21 mouse cellular contexts compared by ENCODE assay signal in the genomic region with DNA sequence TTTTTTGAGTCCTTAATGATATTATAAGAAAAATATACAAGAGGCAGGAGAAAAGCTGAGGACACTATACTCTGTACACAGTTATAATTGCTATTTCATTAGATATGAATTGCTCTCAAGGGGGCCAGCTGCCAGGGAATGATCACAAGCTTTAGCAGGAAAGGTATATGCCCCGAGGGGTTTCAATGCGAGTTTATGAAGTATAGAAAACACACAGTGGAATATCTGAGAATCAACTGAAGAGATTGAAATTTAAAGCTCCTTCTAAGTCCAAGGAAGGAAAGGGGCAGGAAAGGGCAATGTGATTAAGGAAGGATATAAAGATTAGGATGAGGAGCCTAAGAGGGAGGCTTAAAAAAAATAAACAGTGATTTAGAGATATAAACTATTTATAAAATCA.
A peak's percentile ranks its signal among the peaks of the same experiment; 100 is the strongest.
DNase-seq lines count a peak whose midpoint lies in the region; ATAC-seq lines count a peak whose summit lies in the region.
"Had no signal": no experiment of that assay in that cellular context is flagged by ENCODE, and none has a peak within 500 bp of the region (broad histone marks: within the 10 kb centered on the region; RNA-seq: fewer than 3 reads in every experiment).

No protein-coding gene starts in this region.

- no peaks in the 10 kb centered on the region; the same call in 1 of the 2 replicates for H3K36me3 ChIP-seq in embryonic facial prominence, embryonic 11.5 days (replicated peaks; ENCODE audit: control insufficient read depth, insufficient read depth, low read depth, low read length)
- H3K36me3 ChIP-seq in embryonic facial prominence, embryonic 10.5 days (replicated peaks) = no peaks in the 10 kb centered on the region
- no peaks in the 10 kb centered on the region for H3K36me3 ChIP-seq in limb, embryonic 11.5 days (ENCODE audit: control insufficient read depth, insufficient read depth, low read length)
- no peaks in the 10 kb centered on the region for H3K36me3 ChIP-seq in limb, embryonic 10.5 days
- H3K36me3 ChIP-seq in midbrain, embryonic 14.5 days (ENCODE audit: control insufficient read depth, insufficient read depth, low read length) = no peaks in the 10 kb centered on the region
- H3K36me3 ChIP-seq in midbrain, embryonic 16.5 days (ENCODE audit: control insufficient read depth, insufficient read depth, low read length) = no peaks in the 10 kb centered on the region
- no peaks in the 10 kb centered on the region for H3K36me3 ChIP-seq in embryonic facial prominence, embryonic 14.5 days (ENCODE audit: control insufficient read depth, insufficient read depth, low read length)
- H3K36me3 ChIP-seq: embryonic facial prominence, embryonic 13.5 days; forebrain, embryonic 15.5 days had no signal

- ATAC-seq in embryonic facial prominence, embryonic 11.5 days (replicated peaks; ENCODE audit: insufficient number of reproducible peaks, low FRiP score, low TSS enrichment, low read depth) = no peak
- ATAC-seq in limb, embryonic 11.5 days (ENCODE audit: insufficient number of reproducible peaks, low FRiP score, low TSS enrichment, low read depth) = no peak
- no peak for ATAC-seq in midbrain, embryonic 14.5 days (ENCODE audit: low FRiP score, low TSS enrichment)
- no peak for ATAC-seq in midbrain, embryonic 16.5 days
- ATAC-seq in embryonic facial prominence, embryonic 14.5 days (ENCODE audit: low read depth) = no peak
- ATAC-seq: forebrain, embryonic 13.5 days; forebrain, embryonic 15.5 days; forebrain, postnatal 0 days had no signal

- no peak overlapping the region for H3K27ac ChIP-seq in embryonic facial prominence, embryonic 11.5 days (replicated peaks; ENCODE audit: low read depth, low read length)
- no peak overlapping the region for H3K27ac ChIP-seq in embryonic facial prominence, embryonic 10.5 days (replicated peaks)
- 0 out of 2 replicates have a peak overlapping the region, but pooled peaks have one; percentile 21 for H3K27ac ChIP-seq in limb, embryonic 11.5 days (replicated peaks; ENCODE audit: low read depth, low read length)
- H3K27ac ChIP-seq in limb, embryonic 10.5 days = no peak overlapping the region
- no peak overlapping the region for H3K27ac ChIP-seq in midbrain, embryonic 14.5 days (replicated peaks; ENCODE audit: low read depth, low read length)
- H3K27ac ChIP-seq in midbrain, embryonic 16.5 days (ENCODE audit: low read length) = no peak overlapping the region
- H3K27ac ChIP-seq in embryonic facial prominence, embryonic 14.5 days (replicated peaks; ENCODE audit: low read depth, low read length) = no peak overlapping the region
- H3K27ac ChIP-seq: embryonic facial prominence, embryonic 13.5 days; forebrain, embryonic 13.5 days; forebrain, embryonic 15.5 days had no signal

- H3K9me3 ChIP-seq in embryonic facial prominence, embryonic 11.5 days (replicated peaks; ENCODE audit: control insufficient read depth, low read length) = no peaks in the 10 kb centered on the region
- H3K9me3 ChIP-seq in embryonic facial prominence, embryonic 10.5 days = no peaks in the 10 kb centered on the region
- no peaks in the 10 kb centered on the region for H3K9me3 ChIP-seq in limb, embryonic 11.5 days (ENCODE audit: control insufficient read depth, low read length)
- no peaks in the 10 kb centered on the region for H3K9me3 ChIP-seq in limb, embryonic 10.5 days (replicated peaks)
- no peaks in the 10 kb centered on the region for H3K9me3 ChIP-seq in midbrain, embryonic 14.5 days (ENCODE audit: control insufficient read depth, low read length)
- H3K9me3 ChIP-seq in midbrain, embryonic 16.5 days (replicated peaks; ENCODE audit: control insufficient read depth, low read length, poor library complexity, severe bottlenecking) = no peaks in the 10 kb centered on the region
- H3K9me3 ChIP-seq in embryonic facial prominence, embryonic 14.5 days (ENCODE audit: control insufficient read depth, low read length) = no peaks in the 10 kb centered on the region
- H3K9me3 ChIP-seq: embryonic facial prominence, embryonic 13.5 days; forebrain, embryonic 15.5 days had no signal

- H3K9ac ChIP-seq in embryonic facial prominence, embryonic 11.5 days (replicated peaks; ENCODE audit: low read length) = no peak overlapping the region
- no peak overlapping the region for H3K9ac ChIP-seq in limb, embryonic 11.5 days (ENCODE audit: low read length)
- no peak overlapping the region for H3K9ac ChIP-seq in midbrain, embryonic 14.5 days (replicated peaks; ENCODE audit: low read length)
- no peak overlapping the region for H3K9ac ChIP-seq in midbrain, embryonic 16.5 days (ENCODE audit: low read depth, low read length)
- H3K9ac ChIP-seq in embryonic facial prominence, embryonic 14.5 days (ENCODE audit: low read depth, low read length) = no peak overlapping the region
- H3K9ac ChIP-seq: embryonic facial prominence, embryonic 13.5 days; forebrain, embryonic 13.5 days; forebrain, embryonic 15.5 days; forebrain, postnatal 0 days had no signal

- H3K27me3 ChIP-seq in embryonic facial prominence, embryonic 11.5 days (ENCODE audit: control insufficient read depth, insufficient read depth, low read length) = no peaks in the 10 kb centered on the region
- peaks cover 27% of the 10 kb centered on the region for H3K27me3 ChIP-seq in embryonic facial prominence, embryonic 10.5 days (replicated peaks; ENCODE audit: low read depth, poor library complexity, severe bottlenecking)
- no peaks in the 10 kb centered on the region for H3K27me3 ChIP-seq in limb, embryonic 11.5 days (ENCODE audit: control insufficient read depth, insufficient read depth, low read length)
- peaks cover 39% of the 10 kb centered on the region for H3K27me3 ChIP-seq in limb, embryonic 10.5 days (ENCODE audit: low read depth, poor library complexity, severe bottlenecking)
- H3K27me3 ChIP-seq in midbrain, embryonic 14.5 days (ENCODE audit: control insufficient read depth, insufficient read depth, low read length) = no peaks in the 10 kb centered on the region
- H3K27me3 ChIP-seq in midbrain, embryonic 16.5 days (ENCODE audit: control insufficient read depth, insufficient read depth, low read depth, low read length) = no peaks in the 10 kb centered on the region
- no peaks in the 10 kb centered on the region for H3K27me3 ChIP-seq in embryonic facial prominence, embryonic 14.5 days (replicated peaks; ENCODE audit: control insufficient read depth, insufficient read depth, low read length)
- H3K27me3 ChIP-seq: forebrain, embryonic 13.5 days; forebrain, embryonic 15.5 days had no signal

- no peak overlapping the region for H3K4me3 ChIP-seq in embryonic facial prominence, embryonic 11.5 days (ENCODE audit: low read depth, low read length)
- H3K4me3 ChIP-seq in embryonic facial prominence, embryonic 10.5 days = no peak overlapping the region
- H3K4me3 ChIP-seq in limb, embryonic 11.5 days (ENCODE audit: low read depth, low read length) = no peak overlapping the region
- H3K4me3 ChIP-seq in limb, embryonic 10.5 days = no peak overlapping the region
- H3K4me3 ChIP-seq in midbrain, embryonic 14.5 days (replicated peaks; ENCODE audit: low read depth, low read length) = no peak overlapping the region
- no peak overlapping the region for H3K4me3 ChIP-seq in midbrain, embryonic 16.5 days (ENCODE audit: low read depth, low read length)
- no peak overlapping the region for H3K4me3 ChIP-seq in embryonic facial prominence, embryonic 14.5 days (ENCODE audit: low read depth, low read length)
- H3K4me3 ChIP-seq: embryonic facial prominence, embryonic 13.5 days; forebrain, embryonic 13.5 days; forebrain, embryonic 15.5 days had no signal

- 23% methylated on average over 2 of the region's 2 CpGs for WGBS in embryonic facial prominence, embryonic 11.5 days
- 31% methylated on average over 2 of the region's 2 CpGs for WGBS in embryonic facial prominence, embryonic 10.5 days
- WGBS in limb, embryonic 11.5 days = 35% methylated on average over 2 of the region's 2 CpGs
- 47% methylated on average over 2 of the region's 2 CpGs for WGBS in limb, embryonic 10.5 days
- WGBS in midbrain, embryonic 14.5 days = 48% methylated on average over 2 of the region's 2 CpGs
- WGBS in midbrain, embryonic 16.5 days = 26% methylated on average over 2 of the region's 2 CpGs
- 24% methylated on average over 2 of the region's 2 CpGs for WGBS in embryonic facial prominence, embryonic 14.5 days

- peaks cover 4% of the 10 kb centered on the region for H3K4me1 ChIP-seq in embryonic facial prominence, embryonic 11.5 days (ENCODE audit: control insufficient read depth, insufficient read depth, low read length)
- H3K4me1 ChIP-seq in embryonic facial prominence, embryonic 10.5 days = peaks cover 45% of the 10 kb centered on the region
- H3K4me1 ChIP-seq in limb, embryonic 11.5 days (ENCODE audit: control insufficient read depth, insufficient read depth, low read length) = peaks cover 7% of the 10 kb centered on the region
- H3K4me1 ChIP-seq in limb, embryonic 10.5 days = peaks cover 36% of the 10 kb centered on the region
- H3K4me1 ChIP-seq in midbrain, embryonic 14.5 days (ENCODE audit: control insufficient read depth, insufficient read depth, low read length) = 0 out of 2 replicates have a peak, but pooled peaks cover 3% of the 10 kb centered on the region
- no peaks in the 10 kb centered on the region for H3K4me1 ChIP-seq in midbrain, embryonic 16.5 days (ENCODE audit: control insufficient read depth, insufficient read depth, low read length)
- peaks cover 9% of the 10 kb centered on the region; the same call in 1 of the 2 replicates for H3K4me1 ChIP-seq in embryonic facial prominence, embryonic 14.5 days (ENCODE audit: control insufficient read depth, insufficient read depth, low read length)
- H3K4me1 ChIP-seq: forebrain, embryonic 13.5 days; forebrain, embryonic 15.5 days had no signal

- H3K4me2 ChIP-seq in embryonic facial prominence, embryonic 11.5 days (ENCODE audit: low read depth, low read length) = no peak overlapping the region
- H3K4me2 ChIP-seq in limb, embryonic 11.5 days (ENCODE audit: low read depth, severe bottlenecking) = no peak overlapping the region
- H3K4me2 ChIP-seq in midbrain, embryonic 14.5 days (ENCODE audit: low read length) = no peak overlapping the region
- no peak overlapping the region for H3K4me2 ChIP-seq in midbrain, embryonic 16.5 days (ENCODE audit: low read length)
- H3K4me2 ChIP-seq in embryonic facial prominence, embryonic 14.5 days (ENCODE audit: low read depth, low read length) = no peak overlapping the region
- H3K4me2 ChIP-seq: embryonic facial prominence, embryonic 13.5 days; forebrain, embryonic 13.5 days; forebrain, embryonic 15.5 days had no signal

- DNase-seq in embryonic facial prominence, embryonic 11.5 days (ENCODE audit: low spot score) = peak; percentile 56
- no peak for DNase-seq in embryonic facial prominence, embryonic 10.5 days (ENCODE audit: low spot score)
- no peak for DNase-seq in limb, embryonic 11.5 days (ENCODE audit: low spot score)
- DNase-seq in limb, embryonic 10.5 days (ENCODE audit: low spot score) = no peak
- DNase-seq in midbrain, embryonic 14.5 days = peak; percentile 23
- peak; percentile 44 for DNase-seq in embryonic facial prominence, embryonic 14.5 days (ENCODE audit: low spot score)
- no peak for DNase-seq in frontal cortex, postnatal 36 days (ENCODE audit: low spot score in 2 of 2)
- DNase-seq: adrenal gland, adult 2 months; adrenal gland, postnatal 10 days; adrenal gland, postnatal 25 days; cerebellum, adult 11 months; cerebellum, adult 18-20 months; cerebellum, adult 8-10 months; cerebellum, adult 9-11 months; cerebellum, postnatal 14 days; cerebellum, postnatal 36 days; forebrain, postnatal 0 days had no signal

Comparison
In these comparisons a context has a peak if more than half of its experiments do, and no peak if none do; other contexts are left out.
1. DNase-seq: peak in embryonic facial prominence, embryonic 11.5 days (single experiment), midbrain, embryonic 14.5 days (single experiment) and embryonic facial prominence, embryonic 14.5 days (single experiment); none in embryonic facial prominence, embryonic 10.5 days (single experiment), limb, embryonic 11.5 days (single experiment), limb, embryonic 10.5 days (single experiment) and frontal cortex, postnatal 36 days (0 of 2).